Mouse (Mus musculus) kidney, adult 11 months (tissue): ENCODE results near the gene Adam12.

Source experiments
- DNase-seq: peaks from one replicate; pipeline ENCODE4 v3.0.0; 2022

Gene Adam12

GRCm38 (mm10) chr7:134231378-134232346 lies at the start of gene Adam12:
Gene Adam12 (minus strand): TSS chr7:134232146.
- no peak for DNase-seq

DNA sequence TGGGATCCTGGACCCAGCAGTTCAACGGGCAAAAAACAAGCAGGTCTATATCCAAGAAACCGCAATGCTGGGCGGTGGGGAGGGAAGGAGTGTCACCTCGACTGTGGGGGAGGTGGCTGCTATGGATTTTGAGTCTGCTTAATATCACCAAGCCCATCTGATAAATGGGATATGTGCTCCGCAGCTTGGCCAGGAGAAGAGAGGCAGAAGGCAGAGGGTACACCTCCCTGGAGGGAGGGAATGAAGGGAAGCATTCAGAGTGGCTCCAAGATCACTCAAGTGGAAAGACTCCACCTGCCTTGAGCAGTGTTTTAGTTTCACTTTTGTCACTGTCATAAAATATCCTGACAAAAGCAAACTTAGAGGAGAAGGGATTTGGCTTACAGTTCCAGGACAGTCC lies 41.0 kb upstream of the Adam12 start:
- DNase-seq: no peak

GRCm38 (mm10) chr7:134272421-134272820 lies 40.5 kb upstream of the Adam12 start:
- DNase-seq: no peak

GRCm38 (mm10) chr7:134265783-134266182 lies 33.8 kb upstream of the Adam12 start:
- DNase-seq: no peak

GRCm38 (mm10) chr7:134263146-134263906 lies 31.4 kb upstream of the Adam12 start:
- DNase-seq: peak; percentile 45

DNA sequence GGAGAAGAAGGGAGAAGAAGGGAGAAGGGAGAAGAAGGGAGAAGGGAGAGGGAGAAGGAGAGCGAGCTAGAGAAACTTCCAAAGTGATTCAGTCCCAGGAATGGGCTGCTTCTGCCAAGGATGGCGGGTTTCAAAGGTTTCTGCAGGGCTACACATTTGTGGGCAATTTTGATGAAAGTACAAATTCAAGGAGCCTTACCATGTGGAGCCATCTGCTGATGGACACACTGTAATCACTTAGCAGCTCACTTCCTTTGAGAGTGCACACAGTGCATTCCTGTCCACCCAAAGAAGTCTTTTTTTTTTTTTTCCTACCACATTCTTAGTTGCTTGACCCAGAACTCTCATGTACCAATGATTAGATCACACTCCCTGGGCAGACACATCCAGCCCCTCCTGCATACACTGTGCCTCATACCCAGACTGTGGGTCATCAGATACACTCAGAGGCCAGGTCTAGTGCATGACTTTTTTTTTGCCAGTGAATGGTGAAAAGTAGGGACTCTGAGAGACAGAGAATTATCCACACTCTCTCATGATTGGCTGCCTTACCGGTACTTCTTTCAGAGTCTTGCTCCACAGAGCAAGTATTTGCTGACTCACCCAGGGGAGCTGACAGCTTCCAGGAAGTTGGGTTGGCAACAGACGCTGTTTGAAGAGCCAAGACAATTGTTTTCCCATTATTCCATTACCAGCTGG lies 29.2 kb upstream of the Adam12 start:
- DNase-seq: peak; percentile 63

DNA sequence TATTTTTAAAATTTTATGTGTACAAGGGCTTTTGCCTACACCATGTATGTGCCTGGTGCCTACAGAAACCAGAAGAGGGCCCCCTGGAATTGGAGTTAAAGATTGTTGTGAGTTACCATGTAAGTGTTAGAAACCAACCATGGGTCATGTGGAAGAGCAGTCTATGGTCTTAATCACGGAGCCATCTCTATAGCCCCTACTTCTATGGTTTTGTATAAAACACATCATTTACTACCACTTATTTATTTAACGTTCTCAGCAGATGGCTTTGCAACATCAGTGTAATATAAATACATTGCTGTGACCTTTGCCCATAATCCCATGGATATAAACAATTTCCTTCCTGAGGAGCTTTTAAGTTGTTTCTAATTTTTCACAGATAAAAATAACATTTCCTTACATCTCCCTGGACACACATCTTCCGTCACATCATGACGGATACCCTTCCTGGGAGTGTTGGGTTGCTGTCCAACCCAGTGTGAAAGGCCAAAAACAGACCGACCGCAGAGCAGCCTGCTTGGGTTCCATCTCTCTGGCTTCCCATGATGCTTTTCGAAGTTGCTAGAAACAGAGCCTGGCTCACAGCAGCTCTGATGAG lies 18.4 kb upstream of the Adam12 start:
- DNase-seq: no peak

DNA sequence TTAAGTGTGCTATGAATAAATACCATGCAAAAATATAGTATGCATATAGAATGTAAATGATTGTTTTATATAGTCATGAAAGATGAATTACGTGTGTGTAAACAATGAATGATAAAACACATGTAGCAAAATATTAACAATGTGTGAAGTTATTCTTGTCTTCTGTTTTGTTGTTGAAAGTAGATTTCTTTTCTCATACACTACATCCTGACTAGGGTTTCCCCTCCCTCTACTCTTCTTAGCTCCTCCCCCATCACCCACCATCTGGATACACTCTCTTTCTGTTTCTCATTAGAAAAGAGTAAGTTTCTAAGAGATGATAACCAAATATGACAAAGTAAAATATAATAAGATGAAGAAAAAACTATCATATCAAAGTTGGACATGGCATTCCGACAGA lies 16.1 kb upstream of the Adam12 start:
- no peak for DNase-seq

DNA sequence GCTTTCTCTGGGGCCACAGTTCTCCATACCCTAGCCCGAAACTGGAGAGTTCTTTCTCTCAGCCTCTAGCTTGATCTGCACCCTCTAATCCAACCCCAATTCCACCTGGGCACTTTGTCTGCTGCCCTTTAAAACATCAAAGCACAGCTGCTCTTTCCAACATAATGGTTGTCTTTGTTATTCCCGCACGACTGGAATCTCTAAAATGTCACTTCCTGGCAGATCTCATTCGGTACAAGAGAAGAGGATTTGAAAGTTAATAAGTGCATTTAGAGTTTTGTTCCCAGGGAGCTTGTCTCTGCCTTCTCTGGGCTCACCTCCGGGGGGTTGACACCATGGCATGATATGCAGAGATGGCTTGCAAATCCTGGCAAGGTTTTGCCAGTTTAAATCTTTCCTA lies 14.7 kb upstream of the Adam12 start:
- no peak for DNase-seq

- no peak for DNase-seq
These were observed 10.8 kb upstream of the Adam12 start for GRCm38 (mm10) chr7:134242773-134243172.

- peak; percentile 28 for DNase-seq
These were observed 9.3 kb upstream of the Adam12 start for GRCm38 (mm10) chr7:134241212-134241611.

DNA sequence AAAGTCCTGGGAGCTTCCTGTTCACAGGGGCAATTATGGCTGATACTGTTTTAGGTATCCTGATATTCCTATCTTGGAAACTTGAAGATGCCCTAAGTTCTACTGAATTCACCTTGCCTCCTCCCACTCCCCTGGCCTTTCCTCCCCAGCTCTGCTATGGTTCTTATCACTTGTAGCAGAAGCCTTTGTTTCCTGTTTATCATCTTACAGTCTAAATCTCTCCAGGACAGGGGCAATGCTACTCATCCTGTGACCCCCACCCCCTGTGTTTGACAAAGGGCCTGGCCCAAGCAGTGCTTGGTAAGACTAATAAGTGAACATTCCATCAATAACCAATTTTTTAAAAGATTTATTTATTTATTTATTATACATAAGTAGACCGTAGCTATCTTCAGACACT lies 8.6 kb upstream of the Adam12 start:
- no peak for DNase-seq

- no peak for DNase-seq
These were observed 6.9 kb upstream of the Adam12 start for GRCm38 (mm10) chr7:134238863-134239262.

DNA sequence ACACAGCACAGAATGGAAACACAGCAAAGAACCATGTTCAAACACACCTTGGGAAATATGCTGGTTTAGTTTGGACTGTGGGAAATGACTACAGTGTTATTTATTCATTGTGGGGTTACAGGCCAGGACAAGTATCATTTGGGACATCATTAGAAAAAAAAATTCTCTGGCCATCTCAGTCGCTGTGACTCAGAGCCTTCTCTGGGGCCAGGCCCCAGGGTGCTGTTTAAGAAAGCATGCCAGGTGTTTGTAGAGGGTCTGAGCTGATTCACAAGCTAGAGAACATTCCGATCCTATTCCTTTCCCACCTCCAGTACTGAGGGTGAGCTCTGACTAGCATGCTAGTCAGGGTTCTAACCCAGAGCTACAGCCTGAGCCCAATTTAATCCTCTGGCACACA lies 5.4 kb upstream of the Adam12 start:
- no peak for DNase-seq

DNA sequence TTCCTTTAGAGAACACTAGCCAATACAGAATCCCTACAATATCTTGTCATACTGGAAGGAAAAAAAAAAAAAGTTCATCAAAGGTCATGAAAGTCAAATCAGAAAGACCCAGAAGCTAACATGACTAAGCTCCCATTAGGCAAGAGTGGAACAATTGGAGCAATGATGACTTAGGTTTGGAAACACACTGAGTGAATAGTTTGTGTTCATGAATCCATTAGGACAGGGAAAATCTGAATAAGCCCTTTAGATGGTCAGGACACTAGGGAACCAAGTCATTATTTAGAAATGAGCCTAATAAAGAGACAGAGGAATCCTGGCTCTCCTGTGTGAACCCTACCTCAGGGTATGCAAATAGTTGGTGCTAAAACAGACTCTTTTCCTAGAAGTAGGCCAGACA lies 4.8 kb upstream of the Adam12 start:
- no peak for DNase-seq

DNA sequence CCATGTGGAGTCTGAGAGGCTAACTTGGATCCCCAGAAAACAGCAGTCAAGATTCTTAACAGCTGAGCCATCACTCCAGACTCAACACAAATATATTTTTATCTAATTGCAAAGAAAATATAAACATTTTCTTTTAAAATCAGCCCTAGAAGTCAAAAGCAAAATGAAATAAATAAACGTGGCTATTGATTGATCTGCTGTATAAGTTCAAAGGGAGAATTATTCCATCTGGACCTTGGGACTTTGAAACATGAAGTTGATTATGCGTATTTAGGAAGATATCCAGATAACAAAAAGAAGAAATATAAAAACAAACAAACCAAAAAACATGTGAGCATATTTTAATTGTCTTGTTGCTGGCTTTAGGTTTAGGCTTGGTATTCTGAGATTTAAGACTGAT lies 3.6 kb upstream of the Adam12 start:
- no peak for DNase-seq

GRCm38 (mm10) chr7:134230708-134231107 lies 1.2 kb downstream of the Adam12 start:
- no peak for DNase-seq

- DNase-seq: no peak
These were observed 2.0 kb downstream of the Adam12 start for GRCm38 (mm10) chr7:134229899-134230298.

GRCm38 (mm10) chr7:134227773-134228455 lies 4.0 kb downstream of the Adam12 start:
- DNase-seq: peak; percentile 39

DNA sequence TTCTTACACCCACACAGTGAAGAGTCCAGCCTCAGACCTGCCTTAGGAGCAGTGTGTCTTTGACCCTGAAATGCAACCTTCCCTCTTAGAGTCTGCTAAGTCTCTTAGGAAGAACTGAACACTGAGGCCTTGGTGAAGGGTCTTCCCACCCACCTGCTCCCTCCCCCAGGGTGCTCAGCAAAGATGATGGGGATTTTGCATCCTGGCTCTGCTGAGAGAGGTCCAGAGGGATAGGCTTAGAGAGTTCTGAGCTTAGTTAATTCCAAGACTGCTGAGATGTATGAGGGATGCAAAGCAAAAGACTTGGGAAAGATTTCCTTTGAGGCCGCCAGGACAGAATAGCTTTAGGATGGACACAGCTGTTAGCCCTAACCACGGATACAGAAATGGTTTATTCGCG lies 4.8 kb downstream of the Adam12 start:
- no peak for DNase-seq

DNA sequence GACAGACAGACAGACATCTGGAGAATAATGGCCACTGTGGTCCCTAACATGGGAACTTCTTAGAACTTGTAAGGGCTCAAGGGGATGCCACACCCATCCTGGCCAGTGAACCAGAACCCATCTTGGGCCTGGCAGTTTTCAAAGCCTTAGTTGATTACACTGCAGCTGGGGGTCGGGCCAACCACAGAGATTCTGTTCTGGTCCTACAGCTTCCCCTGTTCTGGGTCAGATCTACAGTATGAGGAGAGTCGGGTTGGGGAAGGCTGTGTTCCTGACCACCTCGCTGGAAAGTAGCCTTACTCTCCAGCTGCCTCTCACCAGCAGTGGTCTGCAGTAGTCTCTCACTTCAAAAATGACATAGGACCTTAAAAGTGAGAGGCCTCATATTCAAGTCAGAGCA lies 5.7 kb downstream of the Adam12 start:
- no peak for DNase-seq
